Mouse (Mus musculus) cerebral cortex, adult 2 months (tissue): ENCODE measurements around the gene Tent4b.

Experiments
- WGBS: fragments of 180-500 bp; shearing (Covaris S2); methylation state at CpG from one replicate; pipeline ENCODE4 v1.1.7; 2018; 5-methylcytosine and 5-hydroxymethylcytosine counted together

Gene Tent4b

DNA sequence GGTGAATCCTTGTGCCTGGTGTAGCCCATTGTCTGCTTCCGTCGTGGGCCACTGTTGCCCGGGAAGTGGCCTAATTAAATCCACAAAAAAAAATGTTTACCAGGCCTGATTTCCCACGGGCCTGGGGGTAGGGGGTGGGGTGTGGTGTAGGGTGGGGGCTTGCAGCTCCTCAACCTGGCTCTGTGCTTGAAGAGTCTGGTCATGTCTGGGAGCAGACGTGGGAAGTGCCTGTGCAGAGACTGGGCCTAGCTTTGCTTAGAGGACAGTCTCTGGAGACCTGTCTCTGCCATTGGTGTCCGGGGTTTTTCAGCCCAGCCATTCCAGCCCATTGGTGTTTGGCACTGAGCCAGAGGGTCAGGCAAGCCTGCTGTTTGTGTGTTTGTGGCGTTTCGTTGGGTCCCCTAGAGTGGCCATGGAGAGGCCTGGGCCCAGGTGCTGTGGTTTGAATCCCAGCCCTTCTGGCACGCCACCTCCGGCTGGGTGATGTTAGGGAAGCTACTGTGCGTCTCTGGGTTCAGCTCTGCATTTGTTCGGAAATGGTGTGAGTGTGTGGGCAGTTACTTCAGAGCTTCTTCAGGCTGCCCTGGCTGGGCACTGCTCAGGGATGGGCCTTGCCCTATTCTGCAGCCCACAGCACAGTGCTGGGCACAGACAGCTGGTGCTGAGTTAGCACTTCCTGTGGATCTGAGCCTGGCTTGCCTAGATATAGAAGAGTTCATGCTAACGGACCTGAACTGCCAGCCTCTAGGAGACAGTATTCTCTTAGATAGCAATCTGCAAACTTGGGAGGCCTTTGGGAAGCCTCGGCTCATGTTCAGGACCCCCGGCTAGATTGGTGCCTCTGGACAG lies 102.8 kb downstream of the Tent4b start:
- 68% methylated on average over 15 of the region's 15 CpGs for WGBS

DNA sequence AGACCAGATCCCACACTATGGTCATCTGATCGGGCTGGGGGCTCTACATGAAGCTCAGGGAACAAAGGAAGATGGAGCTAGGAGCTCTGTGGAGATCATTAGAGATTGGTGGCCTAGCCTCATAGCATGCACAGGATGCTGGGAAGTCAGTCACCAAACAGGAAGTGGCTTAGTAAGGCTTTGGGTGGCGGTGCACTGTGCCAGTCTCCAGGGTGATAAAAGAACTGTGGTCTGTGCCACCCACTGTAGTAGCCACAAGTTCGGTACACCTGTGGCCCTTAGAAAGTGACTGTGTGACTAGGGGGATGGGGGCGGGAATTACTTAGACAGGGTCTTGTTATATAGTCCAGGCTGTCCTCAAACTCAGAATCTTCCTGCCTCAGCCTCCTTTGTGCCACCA lies 106.8 kb downstream of the Tent4b start:
- 89% methylated on average over 4 of the region's 4 CpGs for WGBS

DNA sequence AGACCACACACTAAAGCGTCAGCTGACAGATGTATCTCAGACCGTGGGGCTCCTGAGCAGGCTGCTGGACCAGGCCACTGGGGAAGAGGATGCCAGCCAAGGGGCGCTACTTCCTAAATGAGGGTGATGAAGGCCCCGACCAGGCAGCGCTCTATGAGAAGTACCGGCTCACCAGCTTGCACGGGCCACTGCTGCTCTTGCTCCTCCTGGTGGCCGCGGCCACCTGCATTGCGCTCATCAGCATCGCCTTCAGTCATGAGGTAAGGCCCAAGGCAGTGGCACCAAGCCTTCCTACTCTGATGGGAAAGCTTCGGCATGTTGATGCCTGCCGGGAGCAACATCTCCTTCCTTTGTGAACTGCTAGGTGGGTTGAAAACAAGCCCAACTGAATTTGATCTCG lies 107.5 kb downstream of the Tent4b start:
- 77% methylated on average over 14 of the region's 14 CpGs for WGBS

DNA sequence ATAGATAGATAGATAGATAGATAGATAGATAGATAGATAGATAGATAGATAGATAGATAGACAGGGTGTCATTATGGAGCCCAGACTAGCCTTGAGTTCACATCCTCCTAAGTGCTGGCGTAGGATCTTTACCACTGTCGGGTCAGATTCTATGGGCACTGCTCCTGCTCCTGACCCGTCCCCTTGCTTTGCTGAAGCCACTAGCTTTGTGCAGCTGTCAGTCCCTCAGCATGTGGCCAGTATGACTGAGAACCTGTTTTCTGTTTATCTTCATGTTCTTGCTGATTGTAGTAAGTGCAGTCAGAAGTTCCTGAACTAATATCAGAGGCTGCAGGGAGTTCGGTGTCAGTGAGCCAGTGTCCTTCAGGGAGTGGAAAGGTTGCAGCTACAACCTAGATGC lies 108.7 kb downstream of the Tent4b start:
- 89% methylated on average over 4 of the region's 4 CpGs for WGBS
